In the genomic region with DNA sequence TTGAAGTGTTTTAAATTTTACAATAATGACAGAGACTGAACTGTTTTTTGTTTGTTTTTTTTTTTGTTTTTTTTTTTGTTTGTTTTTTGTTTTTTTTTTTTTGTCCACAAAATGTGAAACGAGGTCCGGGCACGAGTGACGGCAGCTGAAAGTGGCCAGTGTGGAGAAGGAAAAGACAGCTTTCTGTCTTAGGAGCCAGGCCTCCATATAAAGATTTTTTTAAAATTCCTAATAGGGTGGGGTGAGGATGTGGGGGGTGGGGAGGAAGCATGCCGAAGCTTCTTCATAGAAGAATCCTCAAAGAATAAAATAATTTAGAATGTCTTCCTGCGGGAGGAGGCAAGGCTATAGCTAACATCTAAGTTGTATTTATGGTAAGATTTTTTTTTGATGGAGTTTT, we compare ENCODE assay signal across 8 mouse cellular contexts.
DNase-seq lines count a peak whose midpoint lies in the region; ATAC-seq lines count a peak whose summit lies in the region.

No protein-coding gene starts in this region.

- no peaks in the 10 kb centered on the region for H3K36me3 ChIP-seq in forebrain, embryonic 11.5 days (ENCODE audit: control insufficient read depth, insufficient read depth, low read length)
- peaks cover 10% of the 10 kb centered on the region for H3K36me3 ChIP-seq in limb, embryonic 10.5 days
- H3K36me3 ChIP-seq in neural tube, embryonic 14.5 days (ENCODE audit: control insufficient read depth, insufficient read depth, low read length) = no peaks in the 10 kb centered on the region

- H3K4me1 ChIP-seq in forebrain, embryonic 11.5 days (replicated peaks; ENCODE audit: control insufficient read depth, insufficient read depth, low read length) = peaks cover 12% of the 10 kb centered on the region; the same call in 1 of the 2 replicates
- peaks cover 32% of the 10 kb centered on the region for H3K4me1 ChIP-seq in limb, embryonic 10.5 days
- peaks cover 19% of the 10 kb centered on the region for H3K4me1 ChIP-seq in neural tube, embryonic 14.5 days (ENCODE audit: control insufficient read depth, insufficient read depth, low read length)

- H3K27me3 ChIP-seq in forebrain, embryonic 11.5 days (ENCODE audit: control insufficient read depth, insufficient read depth, low read length) = no peaks in the 10 kb centered on the region
- H3K27me3 ChIP-seq in limb, embryonic 10.5 days (ENCODE audit: low read depth, poor library complexity, severe bottlenecking) = no peaks in the 10 kb centered on the region
- no peaks in the 10 kb centered on the region for H3K27me3 ChIP-seq in neural tube, embryonic 14.5 days (ENCODE audit: control insufficient read depth, insufficient read depth, low read length)

- peak overlapping the region; percentile 72 for H3K4me3 ChIP-seq in forebrain, embryonic 11.5 days (ENCODE audit: low read depth, low read length)
- H3K4me3 ChIP-seq in limb, embryonic 10.5 days = peak overlapping the region; percentile 70
- peak overlapping the region; percentile 87 for H3K4me3 ChIP-seq in neural tube, embryonic 14.5 days (ENCODE audit: low read depth, low read length)

- no peak for ATAC-seq in forebrain, embryonic 11.5 days (replicated peaks; ENCODE audit: low FRiP score)
- ATAC-seq in neural tube, embryonic 14.5 days (ENCODE audit: low read depth) = no peak

- peak overlapping the region; percentile 61 for H3K4me2 ChIP-seq in forebrain, embryonic 11.5 days (ENCODE audit: low read depth, low read length, severe bottlenecking)
- peak overlapping the region; percentile 82 for H3K4me2 ChIP-seq in neural tube, embryonic 14.5 days (ENCODE audit: low read depth, low read length)

- H3K27ac ChIP-seq in forebrain, embryonic 11.5 days (ENCODE audit: low read depth, low read length) = peak overlapping the region; percentile 96
- H3K27ac ChIP-seq in limb, embryonic 10.5 days = peak overlapping the region; percentile 92
- peak overlapping the region; percentile 82 for H3K27ac ChIP-seq in neural tube, embryonic 14.5 days (ENCODE audit: low read depth, low read length)

- WGBS in forebrain, embryonic 11.5 days = 5% methylated on average over 6 of the region's 6 CpGs
- WGBS in limb, embryonic 10.5 days = 18% methylated on average over 6 of the region's 6 CpGs
- 3% methylated on average over 6 of the region's 6 CpGs for WGBS in neural tube, embryonic 14.5 days

- peak; percentile 54 to 64 for DNase-seq in cerebellum, postnatal 10 days
- no peak for DNase-seq in cerebellum, adult 8-10 months
- DNase-seq in 3134 (ENCODE audit: extremely low read depth, insufficient read length, low spot score) = peak; percentile 34
- DNase-seq in forebrain, embryonic 11.5 days (ENCODE audit: low spot score) = peak; percentile 54
- no peak for DNase-seq in limb, embryonic 10.5 days (ENCODE audit: low spot score)
- DNase-seq in right cerebral cortex, postnatal 14 days = no peak
- DNase-seq in spleen, postnatal 14 days (ENCODE audit: low spot score in 2 of 2) = no peak

- peak overlapping the region; percentile 83 for H3K9ac ChIP-seq in forebrain, embryonic 11.5 days (ENCODE audit: low read length)
- H3K9ac ChIP-seq in neural tube, embryonic 14.5 days (replicated peaks; ENCODE audit: low read depth, low read length) = peak overlapping the region; percentile 86

- no peaks in the 10 kb centered on the region for H3K9me3 ChIP-seq in forebrain, embryonic 11.5 days (ENCODE audit: control insufficient read depth, low read length)
- H3K9me3 ChIP-seq in limb, embryonic 10.5 days (replicated peaks) = no peaks in the 10 kb centered on the region
- H3K9me3 ChIP-seq in neural tube, embryonic 14.5 days (ENCODE audit: control insufficient read depth, low read length) = no peaks in the 10 kb centered on the region

Comparison
In these comparisons a context has a peak if more than half of its experiments do, and no peak if none do; other contexts are left out.
1. DNase-seq: peak in cerebellum, postnatal 10 days (2 of 2), 3134 (single experiment) and forebrain, embryonic 11.5 days (single experiment); none in cerebellum, adult 8-10 months (single experiment), limb, embryonic 10.5 days (single experiment), right cerebral cortex, postnatal 14 days (single experiment) and spleen, postnatal 14 days (0 of 2).
2. Peak in every context shown above with its lines, with median percentiles within 50 percentile points of each other: H3K27ac ChIP-seq and H3K4me3 ChIP-seq.